Mouse (Mus musculus) CD4-positive, CD25-positive, alpha-beta regulatory T cell, adult 2 months (primary cell): ENCODE results near the gene Rhov.

Experiments used
- DNase-seq: peaks from one replicate; pipeline ENCODE4 v3.0.0-alpha.2; 2012; ENCODE audit warnings: low read depth, low spot score

Rhov gene

GRCm38 (mm10) chr2:119238671-119239070 is 32.4 kb downstream of the Rhov start:
- no peak for DNase-seq

DNA sequence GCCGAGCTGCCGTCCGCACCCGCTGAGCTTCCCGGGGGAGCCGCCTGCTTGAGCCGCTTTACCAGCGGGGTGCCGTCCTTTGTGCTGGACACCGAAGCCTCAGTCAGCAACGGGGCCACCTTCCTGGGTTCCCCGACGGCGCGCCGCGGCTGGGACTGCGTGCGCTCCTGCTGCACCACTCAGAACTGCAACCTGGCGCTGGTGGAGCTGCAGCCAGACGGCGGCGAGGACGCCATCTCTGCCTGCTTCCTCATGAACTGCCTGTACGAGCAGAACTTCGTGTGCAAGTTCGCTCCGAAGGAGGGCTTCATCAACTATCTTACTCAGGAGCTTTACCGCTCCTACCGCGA is 33.2 kb downstream of the Rhov start:
- DNase-seq: peak; percentile 13

GRCm38 (mm10) chr2:119237210-119237870 is 33.7 kb downstream of the Rhov start, which contains the start of gene Spint1:
Gene Spint1 (plus strand): TSS chr2:119237362.
- DNase-seq: peak; percentile 22

DNA sequence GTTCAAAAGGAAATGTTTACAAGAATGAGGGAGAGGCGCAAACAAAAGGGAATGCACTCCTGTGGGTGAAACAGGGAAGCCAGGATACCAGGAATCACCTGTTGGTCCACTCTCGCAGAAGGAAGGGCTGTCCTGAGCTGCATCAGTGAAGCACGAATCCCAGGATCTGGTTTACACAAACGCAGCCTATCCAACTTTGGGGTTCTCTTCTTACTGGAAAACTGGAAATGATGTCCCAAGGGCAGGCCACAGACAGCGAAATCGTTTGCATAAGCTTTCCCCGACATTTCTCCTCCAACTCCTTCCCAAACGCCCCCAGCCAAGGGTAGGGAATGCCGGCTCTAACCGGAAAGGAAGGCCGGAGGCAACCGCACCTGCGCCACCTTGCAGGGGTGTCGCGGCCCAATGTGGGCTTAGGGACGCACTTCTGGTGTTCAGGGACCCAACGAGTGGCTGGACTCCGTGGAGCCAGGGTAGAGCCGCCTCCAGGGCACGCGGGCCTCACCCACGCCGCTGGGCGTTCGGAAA is 34.3 kb downstream of the Rhov start:
- no peak for DNase-seq

GRCm38 (mm10) chr2:119229775-119230704 is 41.0 kb downstream of the Rhov start, which contains the start of gene Ppp1r14d:
Gene Ppp1r14d (minus strand): TSS chr2:119229906.
- DNase-seq: no peak
